Mouse (Mus musculus) spleen, embryonic (tissue): Measurements from ENCODE around the gene Rasgef1b.

Source experiments
- CTCF ChIA-PET: fragments of 350-600 bp; sonication (Branson Sonifier 250); formaldehyde crosslinking; loops from one replicate; lab custom pipeline; 2022; lab: Charles Lee

Gene Rasgef1b

DNA sequence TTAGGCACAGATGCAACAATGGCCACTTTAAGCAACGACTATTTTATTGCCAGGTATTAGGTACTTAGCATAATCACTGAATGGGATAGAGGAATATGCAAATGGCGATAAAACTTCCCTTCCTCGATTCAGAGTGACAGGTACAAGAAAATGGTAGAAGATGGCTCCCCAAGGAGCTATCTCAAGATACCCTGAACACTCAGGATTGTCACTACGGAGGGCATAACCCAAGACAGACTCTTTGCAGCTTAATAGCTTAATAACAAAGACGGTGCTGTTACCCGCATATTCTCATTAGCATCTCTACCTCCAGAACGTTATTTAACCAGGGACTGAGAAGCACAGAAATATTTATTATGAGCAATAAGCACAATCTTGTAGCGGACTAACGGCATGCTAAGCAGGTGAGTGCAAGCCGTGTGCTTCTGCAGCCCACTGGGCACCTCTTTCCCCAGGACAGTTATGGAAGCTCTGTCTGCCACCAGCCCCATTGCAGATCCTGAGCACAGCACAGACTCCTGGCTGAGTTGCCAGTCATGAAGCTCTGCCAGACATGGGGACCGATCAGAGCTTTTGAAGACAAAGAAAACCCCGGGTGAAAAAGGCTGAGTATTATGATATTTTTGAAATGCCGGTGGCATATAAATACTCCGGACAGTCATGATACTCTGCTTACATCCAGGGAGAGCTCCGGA, 122.6 kb downstream of the Rasgef1b start:
- CTCF ChIA-PET = no interaction called here

DNA sequence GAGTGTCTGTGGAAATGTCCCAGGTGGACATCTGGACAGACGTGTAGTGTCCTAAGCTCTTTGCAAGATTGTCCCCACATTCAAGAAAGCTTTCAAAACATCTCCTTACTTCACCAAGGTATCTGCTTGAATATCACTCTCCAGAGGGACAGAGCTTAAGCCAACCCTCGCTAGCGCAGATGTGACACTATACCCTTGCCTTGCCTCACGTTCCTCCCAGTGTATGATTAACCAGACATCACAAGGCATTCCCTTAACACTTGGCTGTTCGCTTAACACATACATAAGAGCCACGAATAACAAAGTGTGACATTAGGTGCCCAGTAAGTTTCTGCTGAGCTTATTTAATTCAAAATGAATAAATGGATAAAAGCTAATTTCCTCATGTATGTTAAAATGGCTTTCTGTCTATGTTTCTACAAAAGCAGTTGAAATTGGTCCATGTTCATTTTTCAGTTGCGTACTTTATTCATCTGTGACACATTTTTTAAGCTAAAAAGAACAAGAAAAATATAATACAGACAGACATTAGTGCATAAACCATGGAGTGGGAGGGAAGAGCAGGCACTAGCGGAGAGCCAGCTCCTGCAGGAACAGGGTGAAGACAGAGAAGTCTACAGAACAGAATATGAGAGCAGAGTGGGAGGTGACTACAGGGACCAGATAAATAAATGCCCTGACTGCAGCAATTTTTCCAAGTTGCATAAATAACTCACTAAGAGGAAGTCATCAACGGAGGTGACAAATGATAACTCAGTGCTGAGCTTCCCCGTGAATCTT, 126.4 kb downstream of the Rasgef1b start:
- CTCF ChIA-PET = no interaction called here

DNA sequence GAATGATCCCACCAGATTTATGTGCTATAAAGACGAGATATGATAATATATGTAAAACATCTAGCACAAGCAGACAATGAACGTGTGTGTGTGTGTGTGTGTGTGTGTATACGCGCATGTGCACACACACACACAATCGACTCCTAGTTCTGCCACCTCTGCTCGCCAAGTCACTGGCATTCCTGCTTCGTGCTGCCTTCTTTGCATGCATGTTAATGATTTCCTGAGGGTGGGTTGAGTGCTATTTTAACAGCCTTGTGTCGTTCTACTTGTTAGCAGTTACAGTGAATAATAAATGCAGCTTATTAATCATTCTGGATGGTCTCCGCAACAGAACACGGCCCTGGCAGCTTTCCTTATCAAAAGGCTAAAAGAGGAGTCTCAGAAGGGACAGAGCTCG, 129.5 kb downstream of the Rasgef1b start:
- CTCF ChIA-PET = no interaction called here

DNA sequence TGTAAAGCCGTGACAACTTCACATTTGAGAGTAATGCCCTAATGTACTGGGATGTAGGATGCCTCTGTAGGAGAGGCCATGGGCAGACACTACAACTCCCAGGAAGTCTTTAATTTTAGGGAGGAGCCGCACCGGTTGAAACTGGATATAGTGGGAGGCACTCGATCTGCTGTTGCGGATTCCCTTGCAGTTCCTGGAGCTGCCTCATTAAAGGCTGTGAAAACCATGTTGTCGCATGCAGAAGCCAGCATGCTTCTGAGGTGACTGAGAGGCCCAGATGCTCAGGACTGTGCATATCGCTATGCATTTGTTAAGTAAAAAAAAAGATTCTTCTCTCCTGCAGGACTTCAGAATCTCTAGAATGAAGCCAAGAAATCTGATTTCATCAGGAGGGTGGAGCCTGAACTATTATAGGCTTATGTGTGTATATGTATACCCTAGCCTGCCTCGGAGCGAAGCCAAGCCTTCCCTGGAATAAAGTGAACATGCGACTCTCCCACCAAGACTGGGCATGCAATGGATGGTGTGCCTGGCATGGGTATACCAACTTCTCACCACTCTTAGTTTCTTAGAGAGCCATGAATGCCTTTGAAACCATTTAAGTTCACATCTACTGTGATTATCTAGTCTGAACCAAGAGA, 130.3 kb downstream of the Rasgef1b start:
- CTCF ChIA-PET = no interaction called here

DNA sequence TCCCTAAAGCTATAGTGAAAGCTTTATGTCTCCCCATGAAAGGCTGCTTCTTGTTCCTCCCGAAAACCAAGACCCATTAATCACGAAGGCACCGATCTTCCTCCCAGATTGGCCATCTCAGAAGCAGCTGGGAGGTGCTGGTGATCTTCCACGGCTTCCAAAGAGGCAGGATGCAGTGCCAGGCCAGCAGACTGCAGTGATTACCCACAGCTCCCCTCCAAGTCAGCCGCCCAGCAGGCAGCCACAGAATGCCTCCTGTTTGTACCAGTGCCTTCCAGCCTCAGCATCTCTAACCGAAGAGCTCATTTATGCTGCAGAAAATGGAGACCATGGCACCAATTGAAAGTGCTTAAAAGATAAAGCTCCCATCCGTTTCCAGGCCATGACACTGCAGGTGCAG, 131.2 kb downstream of the Rasgef1b start:
- CTCF ChIA-PET = interaction anchor here (0.6 kb wide), 1 partner anchor 492 kb away, joined by 7 read pairs; no protein-coding TSS in a partner anchor

DNA sequence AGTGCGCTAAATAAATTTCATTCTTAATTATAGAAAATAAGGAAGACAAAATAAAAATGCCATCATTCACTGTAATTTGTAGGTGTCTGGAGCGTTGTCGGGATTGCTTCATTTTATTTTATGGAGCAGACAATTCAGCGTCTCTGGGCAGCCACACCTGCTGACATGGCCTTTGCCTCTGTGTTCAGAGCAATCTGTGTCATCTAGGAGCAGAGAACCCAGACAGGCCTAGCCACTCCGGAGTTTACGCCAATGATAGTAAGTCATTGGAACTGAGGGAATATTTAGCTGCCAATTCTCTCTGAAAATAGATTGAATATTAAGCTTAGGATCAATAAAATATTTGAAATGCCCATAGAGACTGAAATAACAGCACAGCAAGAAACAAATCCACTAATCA, 137.5 kb downstream of the Rasgef1b start:
- CTCF ChIA-PET = no interaction called here

DNA sequence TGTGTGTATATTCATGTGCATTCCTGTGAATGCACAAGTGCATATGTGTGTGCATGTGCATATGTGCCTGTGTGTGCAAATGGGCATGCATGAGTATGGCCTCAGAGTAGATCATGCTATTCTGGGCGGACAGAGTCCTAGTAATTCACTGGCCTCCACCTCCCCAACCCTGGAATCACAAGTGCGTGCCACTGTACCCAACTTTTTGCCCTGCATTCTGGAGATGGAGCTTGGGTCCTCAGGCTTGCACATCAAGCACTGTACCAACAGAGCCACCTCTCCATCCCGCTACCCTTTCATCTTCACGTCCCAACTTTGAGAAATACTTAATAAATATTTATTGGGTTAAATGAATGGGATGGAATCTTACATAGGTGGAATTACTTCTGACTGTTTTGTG, 138.3 kb downstream of the Rasgef1b start:
- CTCF ChIA-PET = no interaction called here

DNA sequence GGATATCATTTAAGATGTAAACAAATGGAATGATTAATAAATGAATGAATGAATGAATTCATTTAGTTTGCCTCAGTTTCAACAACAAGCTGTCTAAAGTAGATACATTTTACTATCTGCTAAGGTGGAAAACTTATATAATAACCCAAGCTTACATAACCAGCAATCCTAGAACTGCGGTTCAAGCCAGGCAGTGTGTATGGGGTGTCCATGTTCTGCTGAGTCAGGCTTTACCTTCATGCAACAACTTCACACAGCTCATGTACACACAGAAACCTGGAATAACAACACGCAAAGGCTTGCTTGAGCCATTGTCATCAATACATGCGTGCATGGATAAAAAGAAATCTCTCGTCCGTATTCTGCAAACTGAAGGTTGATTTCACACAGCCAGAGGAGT, 140.9 kb downstream of the Rasgef1b start:
- CTCF ChIA-PET = no interaction called here

DNA sequence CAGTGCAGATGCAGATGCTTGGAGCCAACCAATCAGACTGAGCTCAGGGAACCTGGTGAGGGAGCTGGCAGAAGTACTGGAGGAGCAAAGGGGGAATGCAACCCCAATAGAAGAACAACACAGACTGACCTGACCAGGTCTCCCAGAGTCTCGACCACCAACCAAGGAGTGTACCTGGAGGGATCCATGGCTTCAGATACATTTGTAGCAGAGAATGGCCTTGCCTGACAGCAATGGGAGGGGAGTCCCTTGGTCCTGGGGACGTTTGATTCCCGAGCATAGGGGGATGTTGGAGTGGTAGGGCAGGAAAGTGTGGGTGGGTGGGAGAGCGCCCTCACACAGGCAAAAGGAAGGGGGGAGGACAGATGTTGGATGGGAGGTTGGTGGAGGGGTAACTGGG, 141.3 kb downstream of the Rasgef1b start:
- CTCF ChIA-PET = no interaction called here

DNA sequence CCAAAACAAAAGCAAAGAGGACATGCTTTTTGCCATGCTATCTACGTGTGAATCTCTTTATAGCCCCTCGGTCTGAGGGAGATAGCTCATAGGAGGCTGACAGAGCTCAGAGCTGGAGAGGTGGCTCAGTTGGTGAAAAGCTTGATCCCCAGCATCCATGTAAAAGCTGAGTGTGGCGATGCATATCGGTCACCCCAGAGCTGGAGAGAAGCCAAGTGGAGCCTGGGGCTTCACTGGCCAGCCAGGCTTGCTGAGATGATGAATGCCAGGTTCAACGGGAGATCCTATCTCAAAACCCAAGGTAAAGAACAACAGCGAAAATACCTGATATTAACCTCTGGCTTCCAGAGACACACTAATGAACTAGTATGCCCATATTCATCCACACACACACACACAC, 142.6 kb downstream of the Rasgef1b start:
- CTCF ChIA-PET = no interaction called here

DNA sequence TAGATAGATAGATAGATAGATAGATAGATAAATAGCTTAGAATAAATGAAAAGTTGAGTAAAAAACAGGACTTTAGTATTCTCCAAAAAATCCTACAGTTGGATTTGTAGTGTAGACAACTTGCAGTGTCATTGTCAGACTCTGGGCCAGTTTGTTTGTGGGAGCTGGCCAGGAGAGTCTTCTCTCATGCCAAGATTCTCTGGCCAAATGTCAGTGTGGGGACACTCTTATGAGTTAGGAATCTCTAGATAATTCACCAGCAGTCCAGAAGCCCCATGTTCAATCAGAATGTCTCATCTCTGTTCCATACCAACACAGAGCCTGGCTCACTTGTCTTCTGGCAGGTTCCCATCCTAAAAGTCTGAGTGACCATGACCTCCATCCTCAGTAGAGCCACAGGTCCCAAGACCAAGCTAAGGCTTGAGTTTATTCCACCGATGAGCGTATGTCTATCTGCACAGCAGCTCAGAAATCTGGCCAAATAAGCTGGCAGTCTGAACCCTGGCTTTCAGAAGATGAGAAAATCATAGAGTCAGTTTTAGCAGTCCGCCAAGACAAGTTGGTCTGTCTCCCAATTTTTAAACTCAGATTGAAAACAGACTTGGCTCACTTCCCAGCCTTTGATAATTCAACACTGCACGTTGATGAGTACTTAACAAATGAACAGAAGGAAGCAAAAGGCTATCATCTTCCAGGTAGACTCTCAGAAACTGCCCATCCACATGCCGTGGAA, 143.5 kb downstream of the Rasgef1b start:
- CTCF ChIA-PET = no interaction called here

DNA sequence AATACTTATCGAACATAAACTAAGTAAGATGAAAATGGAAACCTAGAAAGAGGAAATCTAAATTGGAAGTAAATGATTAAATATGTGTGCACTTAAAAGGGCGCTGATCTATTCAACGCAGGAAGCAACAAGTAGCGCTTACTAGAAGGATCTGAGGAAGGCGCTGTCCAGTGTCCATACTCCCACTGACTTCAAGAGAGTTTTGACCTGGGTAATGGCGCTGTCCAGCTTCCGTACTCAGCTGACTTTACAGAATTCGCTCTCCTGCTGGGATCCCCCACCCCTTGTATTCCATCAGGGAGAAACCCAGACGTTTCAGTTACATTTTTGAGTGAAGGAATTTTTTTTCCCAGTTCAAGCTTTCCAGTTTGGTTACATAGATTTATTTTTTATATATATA, 144.6 kb downstream of the Rasgef1b start:
- CTCF ChIA-PET = no interaction called here

DNA sequence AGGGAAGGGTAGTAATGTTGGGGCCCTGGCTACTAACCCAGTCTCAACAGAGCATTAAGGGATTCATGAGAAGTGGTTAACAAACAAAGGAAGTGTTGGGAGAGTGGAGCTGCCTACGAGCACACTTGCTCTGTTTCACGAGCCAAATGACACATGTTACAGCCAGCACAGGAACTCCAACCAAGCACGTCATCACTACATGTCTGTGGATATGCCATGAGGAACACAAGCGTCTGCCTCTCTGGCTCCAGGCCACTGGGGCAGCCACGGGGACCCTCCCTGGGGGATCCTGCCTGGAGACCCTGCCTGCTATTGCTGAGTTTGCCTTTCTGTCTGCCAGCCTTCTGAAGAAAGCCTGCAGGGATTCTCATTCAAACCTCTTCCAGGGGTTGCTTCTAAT, 146.8 kb downstream of the Rasgef1b start:
- CTCF ChIA-PET = no interaction called here

DNA sequence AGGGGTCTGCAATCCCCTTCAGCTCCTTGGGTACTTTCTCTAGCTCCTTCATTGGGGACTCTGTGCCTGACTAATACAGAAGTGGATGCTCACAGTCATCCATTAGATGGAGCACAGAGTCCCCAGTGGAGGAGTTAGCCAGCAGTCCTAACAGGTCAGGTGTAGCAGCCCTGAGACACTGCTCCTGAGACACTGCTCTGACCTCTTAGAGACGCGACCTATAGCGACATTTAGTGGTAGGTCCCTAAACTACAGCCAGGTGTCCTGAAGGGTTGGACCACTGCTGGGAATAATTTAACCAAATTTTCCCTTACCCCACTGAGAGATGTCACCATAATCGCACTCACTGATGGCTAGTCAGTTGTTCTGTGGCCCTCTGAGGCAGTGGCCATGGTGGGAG, 150.2 kb downstream of the Rasgef1b start:
- CTCF ChIA-PET = interaction anchor here (0.6 to 1.0 kb wide), 3 partner anchors 165 to 331 kb away, joined by 3 to 4 read pairs (median 3); no protein-coding TSS in a partner anchor

DNA sequence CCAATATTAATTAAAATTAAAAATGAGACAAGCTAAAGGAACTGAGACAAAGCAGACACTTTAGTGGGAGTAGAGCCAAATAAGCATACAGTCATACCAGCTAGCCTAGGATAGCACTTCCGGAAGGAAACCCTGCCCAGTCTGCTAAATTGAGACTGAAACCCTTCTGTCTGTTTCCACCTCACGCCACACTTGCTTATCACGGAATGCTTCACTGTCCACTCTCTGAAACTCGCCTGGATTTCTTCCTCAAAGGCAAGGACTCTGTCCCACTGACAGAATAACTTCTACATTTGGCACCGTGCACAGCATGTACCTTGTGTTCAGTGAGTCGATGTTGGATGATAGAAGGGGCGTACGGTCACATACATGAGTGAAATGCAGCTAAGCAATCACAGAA, 153.0 kb downstream of the Rasgef1b start:
- CTCF ChIA-PET = no interaction called here

DNA sequence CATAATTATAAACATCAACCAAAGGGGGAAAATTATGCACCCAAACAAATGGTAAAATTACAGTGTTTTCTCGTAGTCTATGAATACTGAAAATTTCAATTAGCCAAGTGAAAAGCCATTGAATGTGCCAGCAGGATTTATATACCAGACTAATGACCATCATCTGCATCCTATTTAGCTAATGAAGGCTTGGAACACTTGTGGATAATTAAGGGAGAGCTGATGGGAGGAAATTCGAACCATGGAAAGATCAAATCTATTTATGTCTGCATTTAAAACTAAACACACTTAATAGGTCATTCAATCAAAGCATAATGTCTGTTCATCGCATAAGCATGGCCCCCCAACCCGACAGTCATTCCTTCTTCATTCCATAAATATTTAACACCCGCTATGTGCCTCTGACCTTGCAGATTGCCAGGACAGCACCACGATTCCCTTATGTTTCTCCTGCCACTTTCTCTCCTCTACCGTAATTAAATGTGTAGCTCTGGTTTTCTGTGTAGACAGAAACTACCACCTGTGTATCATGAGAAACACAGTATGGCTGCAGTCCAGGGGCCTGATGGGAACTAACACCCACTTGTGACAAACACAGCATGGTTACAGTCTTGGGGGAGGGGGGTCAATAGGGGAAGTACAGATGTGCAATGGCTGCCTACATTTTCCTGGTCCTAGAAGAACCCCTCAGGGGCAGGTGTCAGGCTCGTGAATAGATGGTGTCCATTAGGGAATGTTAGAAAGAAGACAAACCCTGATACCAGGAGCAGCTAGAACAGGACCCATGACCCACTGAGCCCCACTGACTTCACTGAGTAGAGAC, 164.2 kb downstream of the Rasgef1b start:
- CTCF ChIA-PET = no interaction called here

DNA sequence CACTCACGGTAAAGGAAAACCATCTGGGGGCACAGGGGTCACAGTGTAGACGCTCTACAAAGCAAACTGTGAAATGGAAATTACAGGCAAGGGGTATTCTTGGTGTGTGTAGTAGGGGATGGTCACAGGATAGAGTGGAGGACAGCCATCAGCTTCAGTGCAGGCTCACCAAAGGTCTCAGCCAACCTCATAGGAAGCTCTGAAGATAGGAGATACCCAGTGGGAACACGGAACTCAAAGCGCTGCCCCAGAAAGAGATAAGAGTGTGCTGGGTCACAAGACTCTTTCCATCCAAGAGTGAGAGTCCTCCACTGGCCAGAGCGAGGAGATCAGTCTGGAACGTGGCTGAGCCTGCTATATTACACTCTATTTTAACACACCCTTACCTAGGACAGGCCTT, 166.8 kb downstream of the Rasgef1b start:
- CTCF ChIA-PET = no interaction called here

DNA sequence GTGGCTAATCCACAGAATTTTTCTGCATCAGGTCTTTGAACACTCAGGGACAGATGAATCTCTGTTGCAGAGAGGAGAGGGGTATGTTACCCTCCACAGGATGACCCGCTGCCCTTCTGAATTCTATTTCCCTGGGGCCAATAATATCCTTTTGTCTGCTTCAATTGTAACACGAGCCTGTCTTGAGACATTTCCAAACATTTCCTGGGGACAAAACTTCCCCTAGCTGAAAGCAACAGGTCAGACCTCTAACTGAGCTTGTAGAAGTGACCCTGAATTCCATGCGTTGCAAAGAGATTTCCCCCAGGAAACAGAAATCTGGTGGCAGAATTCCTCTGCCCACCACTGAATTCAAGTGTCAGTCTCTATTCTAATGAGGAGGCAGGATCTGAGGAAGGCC, 169.1 kb downstream of the Rasgef1b start:
- CTCF ChIA-PET = no interaction called here

DNA sequence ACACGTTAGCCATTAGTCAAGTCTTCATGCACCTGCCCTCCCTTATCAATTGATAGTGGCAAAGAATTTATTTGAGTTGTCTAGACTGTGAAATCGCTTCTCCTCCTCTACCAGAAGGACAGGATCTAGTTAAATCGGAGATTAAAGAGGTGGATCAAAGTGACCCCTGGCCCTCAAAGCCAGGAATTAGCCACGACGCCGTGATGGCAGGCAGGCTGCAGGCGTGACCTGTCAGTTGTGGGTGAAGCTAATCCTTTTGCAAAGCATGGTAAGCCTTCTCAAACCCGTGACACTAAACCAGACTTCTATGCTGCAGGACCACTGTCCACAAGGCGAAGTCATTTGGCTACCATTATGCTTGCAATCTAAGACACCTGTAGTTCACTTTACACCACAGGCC, 170.6 kb downstream of the Rasgef1b start:
- CTCF ChIA-PET = no interaction called here

DNA sequence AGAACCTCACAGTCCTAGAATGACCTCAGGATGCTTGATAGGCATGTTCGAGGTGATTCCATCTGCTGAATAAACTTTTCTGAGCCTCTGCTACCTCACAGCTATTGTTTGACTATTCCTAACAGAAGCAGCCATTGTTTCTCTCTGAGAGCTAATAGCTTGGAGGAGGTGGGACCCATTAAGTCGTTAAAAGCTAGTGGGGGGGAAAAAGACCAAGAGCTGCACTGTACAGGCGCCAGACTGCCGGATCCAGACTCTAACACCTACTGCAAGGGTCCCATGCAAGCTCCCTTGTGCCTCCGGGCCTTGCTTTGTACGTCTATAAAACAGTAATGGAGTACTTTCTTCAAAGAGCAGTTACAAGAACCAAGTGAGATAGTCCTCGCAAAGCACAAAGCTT, 176.2 kb downstream of the Rasgef1b start:
- CTCF ChIA-PET = no interaction called here
